Mouse (Mus musculus) ZHBTc4 (cell line): ENCODE measurements at regions not wholly inside any gene's neighbourhood (a gene's known extent, or its start where the extent isn't known, plus 50 kb on each side); places are given as distances from the start of the nearest gene placed in this dataset.
"Not testable (repeated sequence)": the region's sequence is repeated elsewhere in the genome, so short reads cannot be mapped to it uniquely, and the experiment has no call there.

Experiments
- DNase-seq: peaks from one replicate; pipeline ENCODE4 v3.0.0-alpha.2; 2011; ENCODE audit warnings: low read depth, low spot score

DNA sequence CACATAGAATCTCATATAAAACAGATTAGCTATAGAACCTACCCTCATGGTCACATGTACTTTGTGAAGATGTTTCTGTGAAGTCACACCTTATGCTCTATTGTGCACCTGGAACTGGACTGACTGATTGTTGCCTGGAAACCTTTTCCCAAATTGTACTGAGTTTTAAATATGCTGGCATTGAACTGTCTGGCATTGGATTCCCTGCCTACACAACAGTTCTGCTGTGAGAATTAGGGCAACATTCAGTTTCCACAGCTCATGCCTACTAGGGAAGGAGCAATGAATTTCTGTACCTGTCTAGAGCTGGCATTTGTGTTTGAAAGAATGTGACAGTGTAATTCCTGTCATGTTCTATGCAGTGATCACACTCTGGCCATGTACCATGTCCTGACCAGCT lies 60.4 kb upstream of the Poc5 start:
- no peak for DNase-seq

GRCm38 (mm10) chr13:96324636-96325035 lies 63.5 kb upstream of the Poc5 start:
- no peak for DNase-seq

GRCm38 (mm10) chr13:96317161-96317560 lies 70.9 kb upstream of the Poc5 start:
- DNase-seq = not testable (repeated sequence)

DNA sequence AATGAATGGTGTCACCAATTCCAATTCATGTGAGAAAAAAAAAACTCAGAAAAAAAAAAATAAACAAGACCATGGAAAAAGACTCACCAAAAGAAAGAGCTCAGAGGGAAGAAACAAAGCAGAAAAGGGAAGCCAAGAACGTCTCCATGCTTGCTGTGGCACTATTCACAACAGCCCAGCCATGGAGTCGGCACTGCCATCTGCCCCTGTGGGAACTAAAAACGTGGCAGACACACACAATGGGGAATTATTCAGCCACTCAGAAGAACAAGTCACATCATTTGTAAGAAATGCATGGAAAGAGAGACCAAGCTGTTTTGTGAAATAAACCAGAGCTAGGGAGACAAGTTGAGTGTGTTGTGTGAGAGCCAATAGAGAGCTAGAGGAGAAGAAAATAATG lies 74.9 kb upstream of the Poc5 start:
- no peak for DNase-seq

GRCm38 (mm10) chr13:96302495-96302894 lies 85.6 kb upstream of the Poc5 start:
- no peak for DNase-seq

DNA sequence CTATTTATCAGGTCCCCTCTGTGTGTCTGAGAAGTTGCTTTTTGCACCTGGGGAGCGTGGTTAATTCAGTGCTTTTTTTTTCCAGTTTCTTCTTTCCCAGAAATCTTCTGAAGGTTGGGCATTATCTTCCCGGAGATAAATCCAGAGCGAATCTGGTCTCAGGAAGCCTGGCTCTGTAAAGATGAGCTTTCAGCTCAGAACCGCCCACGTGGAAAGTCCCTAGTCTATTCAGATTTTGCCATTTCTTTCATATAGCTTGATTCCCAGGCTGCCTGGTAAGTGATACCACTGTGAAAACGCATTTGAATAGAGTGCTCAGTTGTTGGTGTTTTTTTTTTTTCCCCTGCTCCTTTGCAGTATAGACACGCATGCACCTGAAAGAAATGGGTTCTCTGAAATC lies 100.3 kb upstream of the Poc5 start:
- no peak for DNase-seq

DNA sequence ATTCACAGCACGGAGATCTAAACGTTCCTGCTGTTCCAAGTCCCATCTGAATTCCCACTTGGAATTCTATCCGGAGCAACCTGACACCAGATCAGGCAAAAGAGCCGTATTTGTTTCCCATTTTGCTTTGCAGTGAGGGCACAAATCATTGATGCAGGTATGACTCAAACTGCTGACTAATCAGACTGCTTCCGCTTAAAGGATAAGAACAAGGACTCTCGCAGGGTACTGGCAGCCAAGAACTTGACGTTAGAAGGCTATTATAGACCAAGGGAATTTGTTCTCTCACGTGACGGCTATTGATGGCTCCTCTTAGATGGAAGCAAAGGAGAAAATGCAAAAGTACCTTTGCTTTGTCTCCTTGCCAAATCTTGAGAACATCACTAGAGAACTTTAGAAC lies 118.1 kb upstream of the Poc5 start:
- no peak for DNase-seq

- no peak for DNase-seq
Measured at GRCm38 (mm10) chr13:96256001-96256400, 123.6 kb upstream of the Sv2c start.

DNA sequence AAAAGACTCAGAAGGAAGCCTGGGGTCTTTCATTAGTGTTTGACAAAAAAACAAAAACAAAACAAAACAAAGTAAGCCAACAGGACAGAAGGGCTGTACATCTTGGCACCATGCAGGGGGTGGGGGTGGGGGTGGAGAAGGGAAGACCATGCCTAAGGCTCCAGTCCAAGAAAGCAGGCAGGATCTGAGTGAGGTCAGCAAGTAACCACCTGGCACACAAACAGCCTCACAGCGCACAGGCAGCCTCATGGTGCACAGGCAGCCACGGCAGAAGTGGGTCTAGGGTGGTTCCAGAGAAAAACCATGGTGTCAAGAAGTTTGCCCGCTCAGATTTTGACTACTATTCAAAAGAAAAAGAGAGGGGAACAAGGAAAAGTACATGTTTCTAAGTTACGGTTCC lies 122.0 kb upstream of the Sv2c start:
- no peak for DNase-seq

- DNase-seq = no peak
Measured at GRCm38 (mm10) chr13:96220763-96221162, 88.4 kb upstream of the Sv2c start.

- DNase-seq = no peak
Measured at GRCm38 (mm10) chr13:96215496-96215895, 83.1 kb upstream of the Sv2c start.

- no peak for DNase-seq
Measured at GRCm38 (mm10) chr13:96215046-96215445, 82.7 kb upstream of the Sv2c start.

GRCm38 (mm10) chr13:96206072-96206471 lies 73.7 kb upstream of the Sv2c start:
- DNase-seq = no peak

DNA sequence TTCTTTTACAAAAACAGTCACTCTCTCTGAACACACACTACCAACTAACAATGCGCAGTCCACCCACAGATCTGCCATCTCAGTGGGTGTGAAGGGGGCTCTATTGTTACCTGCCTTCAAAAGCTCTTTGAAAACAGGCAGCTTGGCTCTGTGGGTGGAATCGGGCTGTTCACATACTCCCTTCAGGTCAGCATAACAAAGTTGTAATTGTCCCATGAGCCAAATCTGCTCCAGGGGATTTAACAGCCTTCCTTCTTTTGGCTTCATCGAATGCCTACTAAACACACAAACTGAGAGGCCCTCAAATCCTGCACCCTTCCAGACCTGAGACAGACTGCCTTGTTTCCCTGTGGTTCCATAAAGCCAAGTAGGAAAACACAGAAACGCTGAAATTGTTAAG lies 56.2 kb upstream of the Sv2c start:
- DNase-seq = peak; percentile 76
